Mouse (Mus musculus): ENCODE results near the gene Gm11639. TPM values are rescaled to one million over a fixed set of nuclear protein-coding genes. Genes with fewer than 3 reads are reported as not detected.

Gm11639 gene
- polyA plus RNA-seq, 1 experiment from 2014 or later = 0.01 TPM

Other genes starting within 250 kb of the Gm11639 start
- gene Kansl1, start 216.8 kb upstream of the Gm11639 start, polyA plus RNA-seq (2014; fragmentation: Nextera tagmentation; extraction: Ambion mirVana) = 26.0 and 27.9 TPM in 2 replicates
- gene Cdc27, start 135.1 kb upstream of the Gm11639 start, polyA plus RNA-seq (2014; fragmentation: Nextera tagmentation; extraction: Ambion mirVana) = 44.7 and 47.1 TPM in 2 replicates
- 391 and 492 TPM in 2 replicates for gene Myl4, start 135.0 kb upstream of the Gm11639 start, polyA plus RNA-seq (2014; fragmentation: Nextera tagmentation; extraction: Ambion mirVana)
- gene Itgb3, start 77.7 kb upstream of the Gm11639 start, polyA plus RNA-seq (2014; fragmentation: Nextera tagmentation; extraction: Ambion mirVana) = 2.1 and 2.6 TPM in 2 replicates